Mouse (Mus musculus) hindbrain, embryonic 14.5 days (tissue): ENCODE data around the gene Nupl2. TPM values are rescaled to one million over a fixed set of nuclear protein-coding genes. Genes with fewer than 3 reads are reported as not detected.

Experiments used
- ATAC-seq: fragments of 200-750 bp; cut with Nextera tagmentation; 2 replicates; pipeline ENCODE4 v1.8.0; 2017; ENCODE audit warnings: moderate number of reproducible peaks, mild to moderate bottlenecking, moderate TSS enrichment, moderate library complexity; ENCODE audit not compliant: low FRiP score
- DNase-seq: peaks from one replicate; pipeline ENCODE4 v3.0.0-alpha.2; 2015; ENCODE audit warnings: low spot score
- H3K27ac ChIP-seq: fragments of 300-500 bp; sonication (generic); 2 replicates; pipeline ENCODE4 v1.5.1; 2014; ENCODE audit warnings: mild to moderate bottlenecking, moderate library complexity
- H3K27me3 ChIP-seq: fragments of 300-500 bp; sonication (generic); 2 replicates; pipeline ENCODE4 v1.6.1; 2014; ENCODE audit warnings: mild to moderate bottlenecking, low read length, mixed read lengths; ENCODE audit not compliant: control insufficient read depth, insufficient read depth
- H3K36me3 ChIP-seq: fragments of 300-500 bp; sonication (generic); replicated peaks from 2 replicates; pipeline ENCODE4 v1.6.1; 2014; ENCODE audit not compliant: control insufficient read depth, insufficient read depth
- H3K4me1 ChIP-seq: fragments of 300-500 bp; sonication (generic); replicated peaks from 2 replicates; pipeline ENCODE4 v1.6.1; 2014; ENCODE audit warnings: antibody characterized with exemption, low read length, mixed read lengths; ENCODE audit not compliant: control insufficient read depth, insufficient read depth
- H3K4me2 ChIP-seq: fragments of 300-500 bp; sonication (generic); replicated peaks from 2 replicates; pipeline ENCODE4 v1.6.1; 2014; ENCODE audit warnings: mild to moderate bottlenecking, moderate library complexity
- H3K4me3 ChIP-seq: fragments of 300-500 bp; sonication (generic); replicated peaks from 2 replicates; pipeline ENCODE4 v1.5.1; 2014; ENCODE audit warnings: mild to moderate bottlenecking, low read length
- H3K9ac ChIP-seq: fragments of 300-500 bp; sonication (generic); 2 replicates; pipeline ENCODE4 v1.6.1; 2014
- H3K9me3 ChIP-seq: fragments of 300-500 bp; sonication (generic); 2 replicates; pipeline ENCODE4 v1.6.1; 2016; ENCODE audit warnings: low read length; ENCODE audit not compliant: control insufficient read depth
- WGBS: fragments of 180-500 bp; shearing (Covaris S2); extraction: QIAGEN DNeasy Blood & Tissue Kit; methylation state at CpG from one replicate; pipeline ENCODE4 v1.1.7; 2014; 5-methylcytosine and 5-hydroxymethylcytosine counted together
- polyA plus RNA-seq: library from polyadenylated mRNA; unstranded; fragments of >200 nt; fragmentation: Nextera tagmentation; extraction: Ambion mirVana; gene quantifications from 2 replicates; pipeline ENCODE4 v1.2.1, GENCODE M21; 2014

Gene Nupl2
- polyA plus RNA-seq, 1 experiment from 2014 or later: 16.0 TPM

GRCm38 (mm10) chr5:24167263-24167662 lies 2.5 kb downstream of the Nupl2 start:
- DNase-seq: peak; percentile 28
- no peak overlapping the region for H3K27ac ChIP-seq
- ATAC-seq: no peak

DNA sequence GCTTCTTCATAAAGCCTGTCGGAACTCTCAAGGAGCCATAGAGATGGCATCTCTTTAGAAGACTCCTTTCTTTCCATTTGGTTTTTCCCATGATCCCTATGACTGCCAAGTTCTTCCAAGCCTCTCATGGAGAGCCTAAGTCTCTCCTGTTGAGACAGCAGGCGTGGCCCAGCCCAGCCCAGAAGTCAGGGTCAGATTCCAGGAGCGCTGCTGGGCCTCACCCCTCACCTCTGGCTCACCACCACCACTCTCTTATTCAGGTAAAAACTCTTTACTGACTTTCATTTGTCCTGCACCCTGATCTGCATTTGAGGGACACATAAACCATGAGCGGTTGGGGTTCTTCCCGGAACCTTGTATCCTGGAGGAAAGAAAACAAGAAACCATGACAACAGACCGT lies 5.1 kb downstream of the Nupl2 start:
- Histone ChIP-seq H3K27me3 (no peaks in the 10 kb centered on the region), H3K4me1 (no peaks in the 10 kb centered on the region; the same call in 1 of the 2 replicates), H3K36me3 (peaks cover 51% of the 10 kb centered on the region), H3K9ac (no peak overlapping the region), H3K4me3 (no peak overlapping the region), H3K4me2 (no peak overlapping the region), H3K9me3 (no peaks in the 10 kb centered on the region), H3K27ac (no peak overlapping the region)
- DNase-seq: no peak
- no peak for ATAC-seq
- 93% methylated on average over 6 of the region's 6 CpGs for WGBS

More at GRCm38 (mm10) chr5:24167263-24167662, 2.5 kb downstream of the Nupl2 start:
- no peaks in the 10 kb centered on the region for H3K27me3 ChIP-seq
- H3K4me3 ChIP-seq: no peak overlapping the region
- H3K4me1 ChIP-seq: no peaks in the 10 kb centered on the region; the same call in none of the 2 replicates
- H3K9me3 ChIP-seq: no peaks in the 10 kb centered on the region
- H3K9ac ChIP-seq: no peak overlapping the region
- peaks cover 35% of the 10 kb centered on the region for H3K36me3 ChIP-seq
- 55% methylated on average over 5 of the region's 5 CpGs for WGBS
- H3K4me2 ChIP-seq: no peak overlapping the region

GRCm38 (mm10) chr5:24172092-24172491 lies 7.3 kb downstream of the Nupl2 start:
- H3K9ac ChIP-seq: no peak overlapping the region
- no peak overlapping the region for H3K4me2 ChIP-seq
- peaks cover 67% of the 10 kb centered on the region for H3K36me3 ChIP-seq
- H3K27ac ChIP-seq: no peak overlapping the region
- no peak overlapping the region for H3K4me3 ChIP-seq
- no peaks in the 10 kb centered on the region for H3K9me3 ChIP-seq
- no peaks in the 10 kb centered on the region for H3K4me1 ChIP-seq
- ATAC-seq (no peak), DNase-seq (no peak)
- H3K27me3 ChIP-seq: no peaks in the 10 kb centered on the region

GRCm38 (mm10) chr5:24181514-24182295 lies 16.9 kb downstream of the Nupl2 start:
- Histone ChIP-seq H3K9me3 (0 out of 2 replicates have a peak, but pooled peaks cover 3% of the 10 kb centered on the region), H3K4me2 (no peak overlapping the region), H3K27ac (no peak overlapping the region), H3K4me3 (no peak overlapping the region), H3K36me3 (peaks cover 71% of the 10 kb centered on the region), H3K4me1 (no peaks in the 10 kb centered on the region), H3K27me3 (no peaks in the 10 kb centered on the region), H3K9ac (no peak overlapping the region)
- DNase-seq (no peak), ATAC-seq (no peak)
- 94% methylated on average over 16 of the region's 16 CpGs for WGBS

DNA sequence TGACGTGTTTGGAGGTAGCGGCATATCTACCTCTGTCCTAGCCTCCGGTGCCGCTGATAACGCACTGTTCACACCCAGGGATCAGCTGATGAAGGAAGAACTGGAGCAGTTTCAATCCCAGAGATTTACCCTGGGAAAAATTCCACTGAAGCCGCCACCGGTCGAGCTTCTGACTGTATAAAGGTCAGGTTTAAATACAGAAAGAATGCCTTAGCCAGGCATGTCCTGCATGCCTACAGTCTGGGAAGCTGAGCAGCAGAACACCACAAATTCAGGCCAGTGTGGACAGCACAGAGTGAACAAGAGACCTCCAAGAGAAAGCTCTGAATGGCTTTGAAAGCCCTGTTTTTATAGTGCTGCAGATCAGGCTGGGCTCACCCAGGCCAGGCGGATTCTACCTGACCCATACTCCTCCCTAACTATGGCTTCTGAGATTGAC lies 17.6 kb downstream of the Nupl2 start:
- Histone ChIP-seq H3K4me2 (no peak overlapping the region), H3K27me3 (no peaks in the 10 kb centered on the region), H3K4me3 (no peak overlapping the region), H3K4me1 (no peaks in the 10 kb centered on the region), H3K9me3 (0 out of 2 replicates have a peak, but pooled peaks cover 4% of the 10 kb centered on the region), H3K27ac (no peak overlapping the region), H3K9ac (no peak overlapping the region), H3K36me3 (peaks cover 70% of the 10 kb centered on the region)
- 95% methylated on average over 9 of the region's 9 CpGs for WGBS
- DNase-seq: no peak
- no peak for ATAC-seq

- 0 out of 2 replicates have a peak, but pooled peaks cover 4% of the 10 kb centered on the region for H3K9me3 ChIP-seq
- H3K4me2 ChIP-seq: no peak overlapping the region
- no peak overlapping the region for H3K4me3 ChIP-seq
- ATAC-seq: no peak
- H3K9ac ChIP-seq: no peak overlapping the region
- H3K27me3 ChIP-seq: no peaks in the 10 kb centered on the region
- H3K4me1 ChIP-seq: no peaks in the 10 kb centered on the region
- H3K27ac ChIP-seq: no peak overlapping the region
- DNase-seq: no peak
- peaks cover 63% of the 10 kb centered on the region for H3K36me3 ChIP-seq
- 95% methylated on average over 6 of the region's 6 CpGs for WGBS
Observed at GRCm38 (mm10) chr5:24183096-24183495, 18.3 kb downstream of the Nupl2 start.

DNA sequence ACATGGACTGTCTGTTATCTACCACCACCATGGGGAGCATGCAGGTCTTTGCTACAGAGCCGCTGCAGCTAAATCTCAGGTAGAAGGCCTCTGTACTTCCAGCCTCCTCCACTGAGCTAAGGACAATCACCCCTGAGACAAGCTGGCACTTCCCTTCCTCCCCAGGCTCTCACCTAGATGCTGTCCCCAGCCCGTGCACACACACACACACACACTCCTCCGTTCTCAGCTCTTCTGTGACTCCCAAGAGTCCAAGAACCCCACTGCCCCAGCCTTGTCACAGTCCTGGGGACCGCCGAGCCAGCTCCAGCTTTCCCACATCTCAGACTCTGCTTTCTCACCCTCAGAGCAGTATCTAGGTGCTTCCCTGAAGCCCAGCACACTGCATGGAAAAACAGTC lies 19.2 kb downstream of the Nupl2 start:
- Histone ChIP-seq H3K27ac (no peak overlapping the region), H3K4me2 (no peak overlapping the region), H3K9me3 (0 out of 2 replicates have a peak, but pooled peaks cover 4% of the 10 kb centered on the region), H3K9ac (no peak overlapping the region), H3K27me3 (no peaks in the 10 kb centered on the region), H3K36me3 (peaks cover 55% of the 10 kb centered on the region), H3K4me3 (no peak overlapping the region), H3K4me1 (no peaks in the 10 kb centered on the region)
- DNase-seq (no peak), ATAC-seq (no peak)
- WGBS: 98% methylated on average over 5 of the region's 5 CpGs

GRCm38 (mm10) chr5:24188476-24188875 lies 23.7 kb downstream of the Nupl2 start:
- no peaks in the 10 kb centered on the region for H3K4me1 ChIP-seq
- peaks cover 19% of the 10 kb centered on the region for H3K36me3 ChIP-seq
- H3K9me3 ChIP-seq: 0 out of 2 replicates have a peak, but pooled peaks cover 4% of the 10 kb centered on the region
- no peak for ATAC-seq
- H3K27me3 ChIP-seq: no peaks in the 10 kb centered on the region
- DNase-seq: no peak
- H3K9ac ChIP-seq: no peak overlapping the region
- 82% methylated on average over 4 of the region's 4 CpGs for WGBS
- H3K4me2 ChIP-seq: no peak overlapping the region
- no peak overlapping the region for H3K4me3 ChIP-seq
- H3K27ac ChIP-seq: no peak overlapping the region

DNA sequence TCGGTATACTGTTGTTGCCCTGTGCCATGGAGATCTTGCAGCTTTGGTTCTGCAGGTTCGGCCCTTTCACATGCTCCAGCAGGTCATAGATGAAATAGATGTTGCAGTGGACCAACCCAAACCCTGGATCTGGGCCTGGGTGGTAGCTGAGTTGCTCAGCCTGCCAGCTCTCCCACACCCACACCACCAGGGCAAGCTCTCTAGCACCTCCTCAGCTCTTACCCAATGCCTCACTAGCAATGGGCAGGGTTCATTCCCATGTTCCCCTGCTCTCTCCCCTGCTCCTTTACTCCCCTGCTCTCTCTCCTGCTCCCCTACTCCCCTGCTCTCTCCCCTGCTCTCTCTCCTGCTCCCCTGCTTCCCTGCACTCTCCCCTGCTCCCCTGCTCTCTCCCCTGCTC lies 27.1 kb downstream of the Nupl2 start:
- no peak overlapping the region for H3K4me2 ChIP-seq
- no peaks in the 10 kb centered on the region for H3K27me3 ChIP-seq
- H3K9me3 ChIP-seq: no peaks in the 10 kb centered on the region
- DNase-seq (no peak), ATAC-seq (no peak)
- WGBS: 88% methylated on average over 2 of the region's 2 CpGs
- no peaks in the 10 kb centered on the region for H3K4me1 ChIP-seq
- H3K27ac ChIP-seq: no peak overlapping the region
- no peak overlapping the region for H3K9ac ChIP-seq
- H3K36me3 ChIP-seq: no peaks in the 10 kb centered on the region
- H3K4me3 ChIP-seq: no peak overlapping the region
